23 mouse cellular contexts compared by ENCODE assay signal in the genomic region with DNA sequence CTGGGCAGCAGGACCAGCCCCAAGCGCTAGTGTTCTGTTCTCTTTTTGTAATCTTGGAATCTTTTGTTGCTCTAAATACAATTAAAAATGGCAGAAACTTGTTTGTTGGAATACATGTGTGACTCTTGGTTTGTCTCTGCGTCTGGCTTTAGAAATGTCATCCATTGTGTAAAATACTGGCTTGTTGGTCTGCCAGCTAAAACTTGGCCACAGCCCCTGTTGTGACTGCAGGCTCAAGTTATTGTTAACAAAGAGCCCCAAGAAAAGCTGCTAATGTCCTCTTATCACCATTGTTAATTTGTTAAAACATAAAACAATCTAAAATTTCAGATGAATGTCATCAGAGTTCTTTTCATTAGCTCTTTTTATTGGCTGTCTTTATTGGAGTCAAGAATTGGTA.
DNase-seq lines count a peak whose midpoint lies in the region; ATAC-seq and TF ChIP-seq lines count a peak whose summit lies in the region.
"Had no signal": no experiment of that assay in that cellular context is flagged by ENCODE, and none has a peak within 500 bp of the region (broad histone marks: within the 10 kb centered on the region; RNA-seq: fewer than 3 reads in every experiment).

No protein-coding gene starts in this region.

- no peaks in the 10 kb centered on the region for H3K4me1 ChIP-seq in kidney, postnatal 0 days (replicated peaks; ENCODE audit: insufficient read depth, low read length)
- H3K4me1 ChIP-seq in lung, embryonic 14.5 days (ENCODE audit: insufficient read depth): no peaks in the 10 kb centered on the region
- H3K4me1 ChIP-seq: forebrain, embryonic 10.5 days; forebrain, embryonic 13.5 days; heart, embryonic 12.5 days; heart, embryonic 15.5 days had no signal

- H3K4me3 ChIP-seq in kidney, postnatal 0 days (replicated peaks; ENCODE audit: low read depth, low read length): no peak overlapping the region
- no peak overlapping the region for H3K4me3 ChIP-seq in lung, embryonic 14.5 days (ENCODE audit: low read depth, low read length)
- H3K4me3 ChIP-seq: forebrain, embryonic 10.5 days; forebrain, embryonic 13.5 days; heart, embryonic 12.5 days; heart, embryonic 15.5 days had no signal

- peak; percentile 18 for DNase-seq in kidney, postnatal 0 days (ENCODE audit: low spot score)
- no peak for DNase-seq in kidney, adult 9 months
- DNase-seq in lung, embryonic 14.5 days: peak; percentile 3
- DNase-seq in lung, postnatal 25 days (ENCODE audit: low spot score): no peak
- peak; percentile 7 for DNase-seq in ovary, postnatal 14 days (ENCODE audit: low spot score)
- no peak for DNase-seq in ovary, postnatal 36 days (ENCODE audit: low spot score)
- DNase-seq in brain, embryonic 14.5 days (ENCODE audit: low read depth): peak; percentile 0
- no peak for DNase-seq in frontal cortex, postnatal 25 days (ENCODE audit: low spot score in 2 of 2)
- DNase-seq: adrenal gland, adult 8-10 months; adrenal gland, postnatal 25 days; cerebellum, adult 18-20 months; cerebellum, adult 9-10 months; cerebellum, postnatal 14 days; gastrocnemius, postnatal 25 days; heart, postnatal 4 days had no signal

- no peak for TF ChIP-seq CTCF in kidney, postnatal 0 days (IDR thresholded peaks at IDR 0.05; ENCODE audit: low read depth)
- TF ChIP-seq CTCF in lung, embryonic 14.5 days (IDR thresholded peaks at IDR 0.05; ENCODE audit: low read depth): no peak
- TF ChIP-seq CTCF in brain, embryonic 14.5 days (IDR thresholded peaks at IDR 0.05; ENCODE audit: borderline replicate concordance, extremely low read depth, insufficient read depth, insufficient read length): no peak

- H3K27me3 ChIP-seq in kidney, postnatal 0 days (ENCODE audit: insufficient read depth, low read length): no peaks in the 10 kb centered on the region
- no peaks in the 10 kb centered on the region for H3K27me3 ChIP-seq in lung, embryonic 14.5 days (ENCODE audit: insufficient read depth, low read length)
- H3K27me3 ChIP-seq: forebrain, embryonic 13.5 days; heart, embryonic 12.5 days; heart, embryonic 15.5 days had no signal

- no peaks in the 10 kb centered on the region for H3K9me3 ChIP-seq in kidney, postnatal 0 days (replicated peaks; ENCODE audit: low read length)
- H3K9me3 ChIP-seq in lung, embryonic 14.5 days (ENCODE audit: low read depth, low read length): no peaks in the 10 kb centered on the region
- H3K9me3 ChIP-seq: forebrain, embryonic 10.5 days; forebrain, embryonic 13.5 days; heart, embryonic 12.5 days; heart, embryonic 15.5 days had no signal

- H3K9ac ChIP-seq in kidney, postnatal 0 days (ENCODE audit: low read depth, low read length): no peak overlapping the region
- no peak overlapping the region for H3K9ac ChIP-seq in lung, embryonic 14.5 days
- H3K9ac ChIP-seq: forebrain, embryonic 13.5 days; heart, embryonic 12.5 days; heart, embryonic 15.5 days; hindbrain, embryonic 14.5 days had no signal

- 63% methylated on average over 2 of the region's 2 CpGs for WGBS in kidney, postnatal 0 days
- 81% methylated on average over 2 of the region's 2 CpGs for WGBS in lung, embryonic 14.5 days

- H3K4me2 ChIP-seq in kidney, postnatal 0 days (ENCODE audit: low read length): no peak overlapping the region
- H3K4me2 ChIP-seq in lung, embryonic 14.5 days: no peak overlapping the region
- H3K4me2 ChIP-seq: forebrain, embryonic 13.5 days; heart, embryonic 12.5 days; heart, embryonic 15.5 days; hindbrain, embryonic 14.5 days had no signal

- no peaks in the 10 kb centered on the region for H3K36me3 ChIP-seq in kidney, postnatal 0 days (ENCODE audit: insufficient read depth, low read length)
- H3K36me3 ChIP-seq in lung, embryonic 14.5 days (ENCODE audit: insufficient read depth): no peaks in the 10 kb centered on the region
- H3K36me3 ChIP-seq: forebrain, embryonic 10.5 days; heart, embryonic 12.5 days; heart, embryonic 15.5 days had no signal

- ATAC-seq in kidney, postnatal 0 days (replicated peaks; ENCODE audit: low FRiP score, low read depth): no peak
- no peak for ATAC-seq in lung, embryonic 14.5 days (ENCODE audit: insufficient read depth)
- ATAC-seq: CD4-positive, CD25-positive, alpha-beta regulatory T cell, adult 4 months; forebrain, embryonic 13.5 days; forebrain, embryonic 16.5 days; hindbrain, postnatal 0 days had no signal

- no peak overlapping the region for H3K27ac ChIP-seq in kidney, postnatal 0 days
- no peak overlapping the region for H3K27ac ChIP-seq in lung, embryonic 14.5 days (ENCODE audit: low read depth)
- H3K27ac ChIP-seq: forebrain, embryonic 10.5 days; forebrain, embryonic 13.5 days; heart, embryonic 15.5 days; hindbrain, embryonic 14.5 days; hindbrain, postnatal 0 days had no signal

- no peak for TF ChIP-seq POLR2A in brain, embryonic 14.5 days (IDR thresholded peaks at IDR 0.05; ENCODE audit: borderline replicate concordance, extremely low read depth, insufficient read depth, insufficient read length, poor library complexity, severe bottlenecking)

Comparison
In these comparisons a context has a peak if more than half of its experiments do, and no peak if none do; other contexts are left out.
1. DNase-seq: peak in kidney, postnatal 0 days (single experiment), lung, embryonic 14.5 days (single experiment), ovary, postnatal 14 days (single experiment) and brain, embryonic 14.5 days (single experiment); none in kidney, adult 9 months (single experiment), lung, postnatal 25 days (single experiment), ovary, postnatal 36 days (single experiment) and frontal cortex, postnatal 25 days (0 of 2).